Mouse (Mus musculus) heart, postnatal 25 days (tissue): ENCODE data around the gene Taldo1. TPM values are rescaled to one million over a fixed set of nuclear protein-coding genes. Genes with fewer than 3 reads are reported as not detected.
"Not testable (repeated sequence)": the region's sequence is repeated elsewhere in the genome, so short reads cannot be mapped to it uniquely, and the experiment has no call there.

Experiments
- DNase-seq: peaks from one replicate; pipeline ENCODE4 v3.0.0; 2022; ENCODE audit warnings: low spot score
- intact Hi-C: fragments of 180-260 bp; cut with DNase I; formaldehyde crosslinking; loops from one replicate; pipeline ENCODE4 v1.15.1; 2025
- total RNA-seq, 2 experiments: library from RNA; stranded (reverse); gene quantifications; 2 replicates each; pipeline ENCODE4 v1.2.3; 2021

Taldo1 gene
- total RNA-seq, 2 experiments from 2014 or later, result 124 to 126 TPM

DNA sequence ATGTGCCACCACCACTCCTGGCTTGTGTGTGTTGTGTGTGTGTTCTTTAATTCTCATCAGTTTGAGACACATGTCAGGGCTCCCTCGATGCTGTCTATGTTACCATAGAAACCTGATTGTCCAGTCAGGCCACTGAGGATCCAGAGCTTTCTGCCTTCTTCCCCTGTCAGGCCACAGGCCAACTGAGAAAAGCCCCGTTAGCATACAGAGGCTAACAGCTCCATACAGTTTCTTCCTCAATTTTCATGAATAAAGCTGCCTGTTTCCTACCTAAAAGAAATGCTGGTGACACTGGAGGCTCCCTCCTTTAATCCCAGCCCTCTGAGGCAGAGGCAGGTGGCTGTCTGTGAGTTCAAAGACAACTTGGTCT is 44.5 kb downstream of the Taldo1 start:
- intact Hi-C loops, result no loop called here
- no peak for DNase-seq

DNA sequence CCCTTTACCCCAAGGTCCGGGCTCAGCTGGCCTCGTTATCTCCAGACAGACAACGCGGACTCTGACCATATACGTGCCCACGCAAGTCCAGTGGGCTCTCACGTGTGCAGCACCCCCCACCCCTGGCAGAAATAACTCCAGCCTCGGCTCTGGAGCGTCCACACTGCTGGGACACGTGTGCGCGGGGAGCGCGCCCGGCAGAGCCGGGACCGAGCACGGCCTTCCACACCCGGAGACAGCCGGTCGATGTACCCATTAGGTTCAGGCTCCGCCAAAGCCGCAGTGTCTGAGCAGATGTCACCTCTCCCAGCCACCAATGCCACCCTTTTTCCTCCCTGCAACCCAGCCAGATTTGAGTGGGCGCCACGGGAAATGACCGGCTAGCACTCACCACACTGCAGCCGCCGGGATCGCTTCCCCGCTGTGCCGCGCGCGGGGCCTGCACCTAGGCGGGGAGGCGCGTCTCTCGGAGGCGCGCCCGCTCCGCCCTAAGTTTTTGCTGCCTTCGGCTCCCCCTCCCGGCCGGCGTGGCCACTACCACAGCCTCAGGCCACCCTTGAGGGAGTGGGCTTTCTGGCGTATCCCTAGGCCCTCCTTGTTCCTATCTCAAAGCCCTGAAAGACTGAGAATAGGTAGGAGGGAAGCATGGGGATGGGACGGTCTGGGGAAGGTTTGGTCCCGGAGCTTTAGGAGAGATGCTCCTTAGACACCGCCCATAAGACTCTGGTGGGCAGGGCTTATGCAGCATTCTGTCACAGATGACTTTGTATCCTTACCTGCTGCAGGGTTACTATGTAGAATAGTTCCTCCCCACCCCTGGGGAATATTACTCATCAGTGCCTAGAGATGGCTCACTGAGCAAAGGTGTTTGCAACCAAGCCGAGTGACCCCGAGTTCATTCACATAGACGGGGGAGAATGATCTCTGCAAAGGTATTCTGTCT is 45.5 kb downstream of the Taldo1 start, which contains the start of gene Slc25a22:
Gene Slc25a22, minus strand, starts transcription at position 715 of the 943 bp plus-strand sequence.
- intact Hi-C loops, result loop anchor here (1.0 kb wide), 1 partner anchor 28 kb away; no protein-coding TSS in a partner anchor

DNA sequence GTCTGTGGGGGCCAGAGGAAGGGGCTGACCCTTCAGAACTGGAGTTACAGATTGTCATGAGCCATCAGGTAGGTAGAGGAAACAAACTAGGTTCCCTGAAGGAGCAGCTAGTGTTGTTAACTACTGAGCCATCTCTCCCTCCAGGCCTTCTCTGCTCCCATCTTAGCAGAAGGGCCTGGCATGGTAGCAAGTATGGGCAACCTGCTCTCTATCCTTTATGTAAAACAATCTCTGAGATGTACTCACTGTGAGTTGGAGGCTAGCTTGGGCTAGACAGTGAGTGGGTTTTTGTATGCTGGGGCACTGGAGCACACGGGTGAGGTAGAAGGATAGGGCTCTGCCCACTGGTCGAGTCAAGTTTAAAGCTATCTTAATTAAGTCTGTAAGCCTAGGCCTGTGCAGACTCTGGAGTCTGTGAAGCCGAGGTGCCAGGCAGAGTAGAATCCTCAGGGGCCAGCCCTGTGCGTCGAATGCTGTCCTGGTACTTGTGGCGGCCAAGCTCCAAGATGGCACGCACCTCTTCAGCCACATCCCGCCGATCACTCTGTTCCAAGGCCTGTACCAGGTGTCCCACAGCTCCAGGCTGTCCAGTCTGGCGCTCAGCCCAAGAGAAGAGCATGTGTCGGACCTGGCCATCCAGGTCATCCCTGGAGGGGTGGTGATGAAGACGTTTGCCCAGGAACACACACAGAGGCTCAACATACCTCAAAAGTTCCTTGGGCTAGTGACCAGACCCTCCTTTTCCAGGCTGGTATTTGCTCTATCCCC is 46.4 kb downstream of the Taldo1 start:
- intact Hi-C loops, result no loop called here
- DNase-seq, result no peak

More for the DNA sequence above, 45.5 kb downstream of the Taldo1 start, which contains the start of gene Slc25a22:
- peak; percentile 71 for DNase-seq

DNA sequence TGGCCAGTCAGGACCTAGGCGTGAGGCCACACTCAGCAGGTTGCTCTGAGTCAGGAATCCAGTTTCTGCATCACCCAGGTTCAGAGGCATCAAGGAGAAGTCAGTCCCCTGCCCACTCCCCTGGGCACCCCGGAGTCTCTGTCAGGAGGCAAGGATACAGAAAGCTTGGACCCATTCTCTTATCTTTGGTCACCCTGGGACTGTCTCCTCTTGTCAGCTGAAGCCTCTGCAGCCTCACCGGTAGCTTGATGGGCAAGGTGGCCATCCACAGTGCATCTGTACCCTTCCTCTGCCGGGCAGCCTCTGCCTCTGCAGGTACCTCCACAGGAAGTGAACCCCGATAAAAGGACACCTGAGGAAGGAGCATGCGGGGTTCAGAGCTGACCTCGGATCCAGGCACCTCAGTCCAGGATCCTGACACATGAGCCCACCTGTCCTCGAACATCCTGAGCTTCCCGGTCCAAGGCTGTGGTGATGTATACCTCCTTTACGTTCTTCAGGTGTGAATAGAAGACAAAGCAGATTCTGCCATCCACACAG is 47.2 kb downstream of the Taldo1 start:
- no peak for DNase-seq
- intact Hi-C loops, result no loop called here

DNA sequence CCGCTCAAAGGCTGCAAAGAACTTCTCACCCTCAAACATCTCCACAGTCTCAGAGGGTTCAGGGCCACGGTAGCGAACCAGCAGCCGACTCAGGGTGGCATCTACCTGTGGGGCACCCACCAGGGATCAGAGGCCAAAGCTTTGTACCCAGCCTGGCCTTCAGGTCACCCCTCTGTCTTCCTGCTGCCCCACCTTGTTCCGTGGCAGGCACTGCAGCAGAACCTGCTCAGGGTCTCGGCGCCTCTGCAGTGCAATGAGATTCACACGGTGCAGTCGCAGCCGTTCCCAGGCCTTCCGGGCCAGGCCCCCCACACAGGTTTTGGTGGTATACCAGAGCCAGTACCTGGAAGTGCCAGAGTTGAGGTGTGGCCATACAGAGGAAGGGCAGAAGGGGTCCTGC is 47.8 kb downstream of the Taldo1 start:
- DNase-seq, result no peak
- intact Hi-C loops, result no loop called here

DNA sequence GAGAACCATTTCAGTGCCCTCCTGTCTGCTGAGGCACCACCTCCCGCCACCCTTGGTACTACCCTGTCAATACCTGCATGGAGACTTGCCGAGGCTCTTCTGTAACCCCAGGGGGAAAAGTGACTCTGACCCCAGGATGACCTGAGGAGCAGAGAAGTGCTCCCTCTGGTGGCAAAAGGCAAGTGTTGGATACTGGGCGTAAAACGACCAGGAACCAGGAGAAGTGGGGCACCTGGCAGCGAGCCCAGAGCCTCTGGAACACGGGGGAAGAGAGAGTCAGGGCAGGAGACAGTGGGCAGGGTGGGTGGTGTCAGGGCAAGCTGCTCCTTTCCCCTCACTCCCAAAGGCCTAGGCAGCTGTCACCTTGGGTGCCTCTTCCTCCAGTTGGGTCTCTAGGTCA is 48.6 kb downstream of the Taldo1 start:
- no peak for DNase-seq
- intact Hi-C loops, result no loop called here

DNA sequence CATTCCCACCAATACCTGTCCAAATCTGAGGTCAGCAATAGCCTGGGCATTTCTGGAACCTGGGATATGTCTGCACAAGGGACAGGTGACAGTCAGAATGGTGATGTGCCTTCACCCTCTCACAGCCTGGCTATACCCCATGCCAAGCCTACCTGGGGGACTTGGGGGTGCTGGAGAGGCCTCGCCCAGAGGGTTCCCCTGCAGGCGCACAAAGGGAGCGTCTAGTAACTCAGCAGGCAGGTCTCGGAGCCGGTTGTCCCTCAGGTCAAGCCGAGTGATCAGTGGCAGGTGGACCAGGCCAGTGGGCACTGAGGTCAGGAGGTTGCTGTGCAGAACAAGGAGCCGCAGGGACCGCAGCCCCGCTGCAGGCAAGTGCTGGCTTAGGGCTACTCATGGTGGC is 49.5 kb downstream of the Taldo1 start:
- intact Hi-C loops, result no loop called here
- DNase-seq, result no peak

DNA sequence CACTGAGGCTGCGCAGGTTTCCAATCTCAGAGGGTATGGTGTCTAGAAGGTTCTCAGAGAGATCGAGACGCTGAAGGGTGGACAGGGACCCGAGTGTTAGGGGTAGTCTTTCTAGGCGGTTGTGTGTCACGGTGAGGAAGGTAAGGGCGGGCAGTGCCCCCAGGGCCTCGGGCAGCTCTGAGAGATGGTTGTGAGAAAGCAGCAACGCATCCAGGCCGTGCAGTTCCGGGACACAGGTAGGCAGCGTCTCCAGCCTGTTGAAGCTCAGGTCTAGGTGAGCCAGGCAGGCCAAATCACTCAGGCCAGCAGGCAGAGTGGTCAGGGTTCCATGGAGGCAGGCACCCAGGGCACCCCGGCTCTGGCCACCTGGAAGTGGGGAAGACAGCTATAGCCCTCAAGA is 50.2 kb downstream of the Taldo1 start:
- no peak for DNase-seq
- intact Hi-C loops, result no loop called here

DNA sequence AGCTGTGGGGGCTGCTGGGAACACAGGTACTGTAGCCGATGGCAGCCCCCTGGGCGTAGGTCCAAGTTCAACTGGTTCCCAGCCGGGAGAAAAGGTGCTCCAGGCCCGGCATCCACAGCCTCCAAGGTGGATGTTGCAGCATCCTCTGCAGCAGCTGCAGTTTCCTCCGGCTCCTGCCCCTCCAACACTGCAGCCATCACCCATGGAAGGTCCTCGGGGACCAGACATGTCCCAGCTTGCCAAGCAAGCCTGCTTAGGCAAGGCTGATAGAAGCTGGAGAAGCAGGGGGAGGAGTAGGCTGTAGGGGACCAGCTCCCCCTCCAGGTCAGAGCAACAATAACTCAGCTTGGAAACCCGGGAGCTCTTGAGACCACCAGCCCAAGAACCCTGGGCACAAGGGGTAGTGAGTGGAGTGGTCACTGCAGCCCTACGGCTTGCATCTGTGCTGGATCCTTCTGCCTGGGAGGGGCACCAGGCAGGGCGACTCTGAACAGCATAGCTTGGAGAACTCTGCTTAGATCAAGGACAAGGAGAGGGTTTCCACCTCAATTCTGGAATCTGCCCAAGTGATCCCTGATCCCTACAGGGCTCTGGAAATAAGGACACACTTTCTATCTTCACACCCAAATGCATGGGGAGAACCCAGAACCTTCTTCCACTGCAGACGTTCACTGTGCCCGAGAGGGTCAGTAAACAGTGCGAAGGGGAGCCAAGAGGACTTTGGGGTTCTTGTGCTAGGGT is 51.3 kb downstream of the Taldo1 start:
- intact Hi-C loops, result no loop called here
- no peak for DNase-seq

DNA sequence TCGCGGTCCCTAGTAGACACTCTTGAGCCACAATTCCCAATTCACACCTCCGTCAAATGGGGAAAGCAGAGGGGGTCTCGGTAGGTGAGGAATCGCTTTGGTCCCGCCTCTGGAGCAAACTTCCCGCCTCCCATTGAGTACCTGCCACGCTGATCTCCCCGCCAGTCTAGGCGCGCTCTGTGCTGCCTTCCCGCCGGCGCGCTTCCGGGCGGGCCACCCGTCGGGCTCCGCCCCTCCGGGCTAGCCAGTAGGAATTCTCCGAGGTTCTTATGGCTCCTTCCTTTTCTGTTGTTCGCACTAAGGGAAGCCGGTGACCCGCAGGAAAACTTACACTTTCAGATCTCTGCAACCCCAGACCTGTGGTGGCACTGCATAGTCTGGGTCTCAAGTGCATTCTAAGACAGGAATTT is 51.8 kb downstream of the Taldo1 start, which contains the start of gene Pidd1:
Gene Pidd1, minus strand, starts transcription at position 198 of the 410 bp plus-strand sequence.
- DNase-seq, result no peak

DNA sequence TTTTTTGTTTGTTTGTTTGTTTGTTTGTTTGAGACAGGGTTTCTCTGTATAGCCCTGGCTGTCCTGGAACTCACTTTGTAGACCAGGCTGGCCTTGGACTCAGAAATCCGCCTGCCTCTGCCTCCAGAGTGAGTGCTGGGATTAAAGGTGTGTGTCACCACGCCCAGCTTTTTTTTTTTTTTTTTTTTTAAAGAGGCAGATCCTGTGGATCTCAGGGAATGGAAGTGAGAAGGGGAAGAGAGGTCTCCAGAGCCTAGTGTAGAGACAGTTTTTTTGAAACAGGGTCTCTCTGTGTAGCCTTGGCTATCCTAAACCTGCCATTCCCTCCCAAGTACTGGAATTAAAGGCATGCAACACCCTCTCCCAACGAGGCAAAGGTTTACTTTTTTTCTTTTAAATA is 54.4 kb downstream of the Taldo1 start:
- intact Hi-C loops, DNase-seq: not testable (repeated sequence)

More for the DNA sequence above, 51.8 kb downstream of the Taldo1 start, which contains the start of gene Pidd1:
- intact Hi-C loops, result no loop called here

DNA sequence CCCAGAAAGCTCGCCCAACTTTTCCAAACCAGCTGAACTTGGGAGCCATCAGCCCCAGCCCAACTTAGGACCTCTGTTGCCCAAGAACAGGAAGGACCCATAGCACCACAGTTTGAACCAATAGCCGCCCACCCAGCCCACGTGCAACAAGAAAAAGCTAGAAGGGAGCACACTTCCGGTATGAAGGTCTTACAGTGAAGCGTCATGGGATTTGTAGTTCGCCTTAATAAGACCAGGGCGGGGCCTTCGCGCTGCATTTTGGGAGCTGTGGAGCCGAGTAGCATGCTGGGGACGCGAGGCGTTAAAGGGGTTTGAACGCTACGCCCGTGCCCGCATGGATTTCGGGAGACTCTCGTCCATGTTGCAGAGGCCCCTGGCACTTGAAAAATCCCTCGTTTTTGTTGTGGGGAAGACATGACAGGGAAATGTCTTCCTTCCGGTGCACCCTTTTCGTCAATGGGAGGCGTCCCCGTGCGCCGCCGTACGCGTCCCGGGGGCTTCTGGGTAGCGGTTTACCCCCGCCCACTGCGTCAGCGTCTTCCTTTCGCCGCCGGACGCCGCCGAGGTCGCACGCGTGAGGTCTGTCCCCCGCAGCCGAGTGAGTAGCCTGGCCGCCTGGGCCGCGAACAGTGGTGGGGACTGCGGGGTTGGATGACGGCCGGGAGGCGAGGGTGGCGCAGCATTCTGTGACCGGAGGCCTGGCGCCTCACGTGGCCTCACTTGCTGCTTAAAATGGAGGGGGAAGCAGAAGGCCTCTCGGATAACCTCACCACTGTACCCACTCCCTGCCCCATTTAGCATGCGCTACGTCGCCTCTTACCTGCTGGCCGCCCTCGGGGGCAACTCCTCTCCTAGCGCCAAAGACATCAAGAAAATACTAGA is 55.4 kb downstream of the Taldo1 start, which contains the start of gene Rplp2:
Gene Rplp2, plus strand, starts transcription at position 261 of the 882 bp plus-strand sequence.
- intact Hi-C loops, result no loop called here
- peak; percentile 91 for DNase-seq

DNA sequence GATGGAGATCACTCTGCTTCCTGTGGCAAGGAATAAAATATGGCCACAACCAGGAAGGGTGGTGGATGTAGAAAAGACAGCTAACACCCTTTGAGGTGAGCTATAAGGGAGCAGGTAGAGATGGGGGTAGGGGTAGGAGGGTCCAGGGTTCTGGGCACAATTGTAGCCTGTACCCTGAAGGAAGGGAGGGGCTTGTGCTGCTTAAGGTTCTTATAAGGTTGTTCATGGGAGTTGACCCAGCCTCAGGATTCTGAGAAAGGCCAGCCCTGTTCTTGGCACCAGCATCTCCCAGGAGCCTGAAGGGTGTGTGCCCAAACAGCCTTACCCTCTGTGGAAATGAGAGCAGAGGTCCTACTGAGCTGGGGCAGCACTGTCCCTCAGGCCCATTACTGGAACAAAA is 59.9 kb downstream of the Taldo1 start:
- no peak for DNase-seq

More for the DNA sequence above, 59.9 kb downstream of the Taldo1 start:
- intact Hi-C loops, result no loop called here

Other genes starting within 250 kb of the Taldo1 start
- gene Rnh1, start 219.3 kb upstream of the Taldo1 start, total RNA-seq, result 10 to 100 TPM; 65.7 to 69.9 TPM
- gene Hras, start 198.2 kb upstream of the Taldo1 start, total RNA-seq, result 100 to 1,000 TPM; 106 to 112 TPM
- gene Lrrc56, start 198.0 kb upstream of the Taldo1 start, total RNA-seq, result 1 to 10 TPM; 3.2 to 4.7 TPM
- gene Lmntd2, start 178.1 kb upstream of the Taldo1 start, total RNA-seq, result not detected
- under 1 TPM; 0.62 to 0.64 TPM for gene Rassf7, start 176.3 kb upstream of the Taldo1 start, total RNA-seq
- gene Phrf1, start 163.4 kb upstream of the Taldo1 start, total RNA-seq, result 10 to 100 TPM; 29.8 to 31.6 TPM
- 1 to 10 TPM; 3.4 to 3.6 TPM for gene Irf7, start 125.7 kb upstream of the Taldo1 start, total RNA-seq
- gene Cdhr5, start 115.4 kb upstream of the Taldo1 start, total RNA-seq, result not detected
- gene Sct, start 113.1 kb upstream of the Taldo1 start, total RNA-seq, result not detected
- gene Drd4, start 100.2 kb upstream of the Taldo1 start, total RNA-seq, result not detected
- 10 to 100 TPM; 16.4 to 17.1 TPM for gene Deaf1, start 64.5 kb upstream of the Taldo1 start, total RNA-seq
- gene Tmem80, start 64.5 kb upstream of the Taldo1 start, total RNA-seq, result 10 to 100 TPM; 13.5 to 13.9 TPM
- gene Eps8l2, start 53.3 kb upstream of the Taldo1 start, total RNA-seq, result 1 to 10 TPM; 3.2 to 4.3 TPM
- gene Gatd1, start 21.9 kb downstream of the Taldo1 start, total RNA-seq, result 10 to 100 TPM; 13.8 to 14.2 TPM
- under 1 TPM; 0.75 to 0.84 TPM for gene Cend1, start 37.3 kb downstream of the Taldo1 start, total RNA-seq
- gene Slc25a22, start 45.7 kb downstream of the Taldo1 start, total RNA-seq, result 10 to 100 TPM; 58.8 to 72.6 TPM
- under 1 TPM; 0.39 to 0.86 TPM for gene Pidd1, start 51.8 kb downstream of the Taldo1 start, total RNA-seq
- 100 to 1,000 TPM; 862 to 950 TPM for gene Rplp2, start 55.2 kb downstream of the Taldo1 start, total RNA-seq
- gene Pnpla2, start 63.0 kb downstream of the Taldo1 start, total RNA-seq, result 100 to 1,000 TPM; 409 to 426 TPM
- 10 to 100 TPM; 19.7 to 23.1 TPM for gene Cracr2b, start 68.9 kb downstream of the Taldo1 start, total RNA-seq
- 100 to 1,000 TPM; 280 TPM for gene Cd151, start 75.2 kb downstream of the Taldo1 start, total RNA-seq
- gene Polr2l, start 82.9 kb downstream of the Taldo1 start, total RNA-seq, result 10 to 100 TPM; 74.3 to 74.7 TPM
- gene Tspan4, start 83.0 kb downstream of the Taldo1 start, total RNA-seq, result 10 to 100 TPM; 17.5 to 39.0 TPM
- gene Chid1, start 147.7 kb downstream of the Taldo1 start, total RNA-seq, result 10 to 100 TPM; 46.6 to 47.1 TPM
- 10 to 100 TPM; 48.9 to 56.1 TPM for gene Ap2a2, start 170.0 kb downstream of the Taldo1 start, total RNA-seq